Mouse (Mus musculus) thymus, postnatal 0 days (tissue): ENCODE results near the gene Acadsb. TPM values are rescaled to one million over a fixed set of nuclear protein-coding genes. Genes with fewer than 3 reads are reported as not detected.

Source experiments
- DNase-seq: peaks from one replicate; pipeline ENCODE4 v3.0.0-alpha.2; 2015; ENCODE audit warnings: low spot score
- polyA plus RNA-seq: library from polyadenylated mRNA; unstranded; fragments of >200 nt; fragmentation: Nextera tagmentation; extraction: Ambion mirVana; gene quantifications from 2 replicates; pipeline ENCODE4 v1.2.1, GENCODE M21; 2015

The Acadsb gene
- polyA plus RNA-seq, 1 experiment from 2014 or later, result 37.8 TPM

- DNase-seq, result no peak
Observed at GRCm38 (mm10) chr7:131465117-131465601, 54.8 kb downstream of the Acadsb start.

GRCm38 (mm10) chr7:131465735-131466134, 55.3 kb downstream of the Acadsb start:
- no peak for DNase-seq

GRCm38 (mm10) chr7:131467312-131467711, 56.9 kb downstream of the Acadsb start:
- no peak for DNase-seq

GRCm38 (mm10) chr7:131469506-131469905, 59.1 kb downstream of the Acadsb start:
- DNase-seq, result peak; percentile 39

- no peak for DNase-seq
Observed at GRCm38 (mm10) chr7:131471551-131471950, 61.1 kb downstream of the Acadsb start.

GRCm38 (mm10) chr7:131477140-131477539, 66.7 kb downstream of the Acadsb start:
- DNase-seq, result no peak

GRCm38 (mm10) chr7:131478403-131478802, 68.0 kb downstream of the Acadsb start:
- DNase-seq, result no peak

Other genes with a start within 250 kb of the Acadsb start
- 0.04 and 0.22 TPM in 2 replicates for gene 5430419D17Rik, start 236.2 kb upstream of the Acadsb start, polyA plus RNA-seq
- gene Cuzd1, start 88.3 kb upstream of the Acadsb start, polyA plus RNA-seq, result 0.14 and 0.23 TPM in 2 replicates
- not detected in 2 replicates for gene Fam24b, start 81.1 kb upstream of the Acadsb start, polyA plus RNA-seq
- not detected in 2 replicates for gene Fam24a, start 76.7 kb upstream of the Acadsb start, polyA plus RNA-seq
- gene 2310057M21Rik, start 47.8 kb upstream of the Acadsb start, polyA plus RNA-seq, result 16.7 and 16.8 TPM in 2 replicates
- 45.6 and 51.3 TPM in 2 replicates for gene Pstk, start 39.5 kb upstream of the Acadsb start, polyA plus RNA-seq
- gene Ikzf5, start 80 bp upstream of the Acadsb start, polyA plus RNA-seq, result 16.2 and 16.3 TPM in 2 replicates
- not detected in 2 replicates for gene Hmx3, start 132.3 kb downstream of the Acadsb start, polyA plus RNA-seq
- 0.08 TPM in 1 of 2 replicates, not detected in the other for gene Hmx2, start 138.2 kb downstream of the Acadsb start, polyA plus RNA-seq
- gene Bub3, start 149.6 kb downstream of the Acadsb start, polyA plus RNA-seq, result 273 and 284 TPM in 2 replicates